In genomic region chr8:120078080-120078479, GRCm38 (mm10) we compare ENCODE assay signal across 9 mouse cellular contexts. TPM values are rescaled to one million over a fixed set of nuclear protein-coding genes. Genes with fewer than 3 reads are reported as not detected.
DNase-seq lines count a peak whose midpoint lies in the region; ATAC-seq and TF ChIP-seq lines count a peak whose summit lies in the region.
"Had no signal": no experiment of that assay in that cellular context is flagged by ENCODE, and none has a peak within 500 bp of the region (broad histone marks: within the 10 kb centered on the region; RNA-seq: fewer than 3 reads in every experiment).

No protein-coding gene starts in this region.

- no peak overlapping the region for H3K4me3 ChIP-seq in liver, embryonic 12.5 days
- no peak overlapping the region for H3K4me3 ChIP-seq in kidney, embryonic 14.5 days (ENCODE audit: low read length)
- H3K4me3 ChIP-seq in liver, embryonic 14.5 days (ENCODE audit: insufficient read depth in 1 of 2, low read depth in 2 of 2, low read length in 2 of 2), result no peak overlapping the region
- H3K4me3 ChIP-seq: embryonic facial prominence, embryonic 13.5 days had no signal

- peaks cover 26% of the 10 kb centered on the region for H3K36me3 ChIP-seq in liver, embryonic 12.5 days
- H3K36me3 ChIP-seq in kidney, embryonic 14.5 days (ENCODE audit: control insufficient read depth, insufficient read depth, low read length), result peaks cover 24% of the 10 kb centered on the region
- H3K36me3 ChIP-seq in liver, embryonic 14.5 days (replicated peaks; ENCODE audit: control insufficient read depth, insufficient read depth, low read depth), result peaks cover 3% of the 10 kb centered on the region; the same call in 1 of the 2 replicates

- H3K27me3 ChIP-seq in liver, embryonic 12.5 days (replicated peaks), result peaks cover 24% of the 10 kb centered on the region; the same call in 1 of the 2 replicates
- no peaks in the 10 kb centered on the region for H3K27me3 ChIP-seq in kidney, embryonic 14.5 days (ENCODE audit: control insufficient read depth, insufficient read depth, low read length)
- H3K27me3 ChIP-seq in liver, embryonic 14.5 days (ENCODE audit: control insufficient read depth, insufficient read depth, low read length), result no peaks in the 10 kb centered on the region
- H3K27me3 ChIP-seq: embryonic facial prominence, embryonic 13.5 days had no signal

- no peak overlapping the region for H3K4me2 ChIP-seq in liver, embryonic 12.5 days
- H3K4me2 ChIP-seq in kidney, embryonic 14.5 days (replicated peaks; ENCODE audit: low read depth, low read length), result no peak overlapping the region
- H3K4me2 ChIP-seq in liver, embryonic 14.5 days (ENCODE audit: low read depth), result no peak overlapping the region
- H3K4me2 ChIP-seq: embryonic facial prominence, embryonic 13.5 days had no signal

- no peak for ATAC-seq in liver, embryonic 12.5 days
- peak; percentile 56 for ATAC-seq in kidney, embryonic 14.5 days (ENCODE audit: low FRiP score, low TSS enrichment)
- no peak for ATAC-seq in liver, embryonic 14.5 days (ENCODE audit: insufficient read depth)
- ATAC-seq in neutrophil, adult 5-6 weeks (ENCODE audit: extremely low read depth, insufficient number of reproducible peaks, low FRiP score, poor library complexity, severe bottlenecking), result peak; percentile 60

- WGBS in liver, embryonic 12.5 days (ENCODE audit: insufficient replicate concordance), result 15% methylated on average over 10 of the region's 10 CpGs
- WGBS in kidney, embryonic 14.5 days, result 14% methylated on average over 10 of the region's 10 CpGs
- 14% methylated on average over 10 of the region's 10 CpGs for WGBS in liver, embryonic 14.5 days (ENCODE audit: insufficient replicate concordance)

- DNase-seq in liver, result peak; percentile 80
- DNase-seq in cerebellum, postnatal 36 days, result peak; percentile 83 to 88
- peak; percentile 48 to 63 for DNase-seq in gastrocnemius, adult 8-10 months (ENCODE audit: low spot score in 2 of 2)
- peak; percentile 29 to 42 (median 35) for DNase-seq in liver, embryonic 14.5 days (ENCODE audit: low read depth in 3 of 3, low spot score in 3 of 3)
- peak; percentile 38 for DNase-seq in telencephalon, adult 2 months (ENCODE audit: low read depth, low spot score)

- no peak for TF ChIP-seq EP300 in liver, embryonic 14.5 days (IDR thresholded peaks at IDR 0.05; ENCODE audit: low read depth)

- no peak overlapping the region for H3K9ac ChIP-seq in liver, embryonic 12.5 days
- H3K9ac ChIP-seq in kidney, embryonic 14.5 days (ENCODE audit: low read depth, low read length), result no peak overlapping the region
- no peak overlapping the region for H3K9ac ChIP-seq in liver, embryonic 14.5 days (replicated peaks)
- H3K9ac ChIP-seq: embryonic facial prominence, embryonic 13.5 days had no signal

- no peaks in the 10 kb centered on the region for H3K4me1 ChIP-seq in liver, embryonic 12.5 days
- H3K4me1 ChIP-seq in kidney, embryonic 14.5 days (ENCODE audit: control insufficient read depth, insufficient read depth, low read length), result peaks cover 6% of the 10 kb centered on the region; the same call in 1 of the 2 replicates
- H3K4me1 ChIP-seq in liver, embryonic 14.5 days (replicated peaks; ENCODE audit: control insufficient read depth in 2 of 2, insufficient read depth in 2 of 2, low read length in 1 of 2), result no peaks in the 10 kb centered on the region

- no peaks in the 10 kb centered on the region for H3K9me3 ChIP-seq in liver, embryonic 12.5 days (replicated peaks)
- H3K9me3 ChIP-seq in kidney, embryonic 14.5 days (ENCODE audit: control insufficient read depth, low read length), result no peaks in the 10 kb centered on the region
- H3K9me3 ChIP-seq in liver, embryonic 14.5 days (ENCODE audit: control insufficient read depth, low read length), result no peaks in the 10 kb centered on the region
- H3K9me3 ChIP-seq: embryonic facial prominence, embryonic 13.5 days had no signal

- TF ChIP-seq CTCF in liver, embryonic 14.5 days (IDR thresholded peaks at IDR 0.05; ENCODE audit: low read depth), result peak; percentile 87

- H3K27ac ChIP-seq in liver, embryonic 12.5 days, result no peak overlapping the region
- H3K27ac ChIP-seq in kidney, embryonic 14.5 days (ENCODE audit: low read depth, low read length), result no peak overlapping the region
- no peak overlapping the region for H3K27ac ChIP-seq in liver, embryonic 14.5 days
- H3K27ac ChIP-seq: embryonic facial prominence, embryonic 13.5 days had no signal

RNA-seq across cellular contexts. Expression of gene Zdhhc7, which starts 23.2 kb away (rescaled TPM):
- polyA plus RNA-seq in liver, embryonic 12.5 days (2016; fragmentation: Nextera tagmentation; extraction: Ambion mirVana), result 26.0 and 26.1 TPM in 2 replicates
- 10 to 100 TPM; 24.3 to 30.3 (median 27.0) TPM for total RNA-seq in gastrocnemius, adult 8-10 months (2022)
- polyA plus RNA-seq in kidney, embryonic 14.5 days (2014; fragmentation: Nextera tagmentation; extraction: Ambion mirVana), result 20.4 and 31.0 TPM in 2 replicates
- polyA plus RNA-seq in liver, embryonic 14.5 days (2012; rRNA removed), result 12.1 and 12.2 TPM in 2 replicates
- 9.2 and 11.4 TPM in 2 replicates for polyA plus RNA-seq in liver, embryonic 14.5 days (2014; fragmentation: Nextera tagmentation; extraction: Ambion mirVana)
- 27.6 and 45.2 TPM in 2 replicates for total RNA-seq in neutrophil, adult 5-6 weeks (2017)

RNA-seq across cellular contexts. Expression of gene 6430548M08Rik, which starts 35.9 kb away (rescaled TPM):
- polyA plus RNA-seq in liver, embryonic 12.5 days (2016; fragmentation: Nextera tagmentation; extraction: Ambion mirVana), result 1.8 and 2.5 TPM in 2 replicates
- 10 to 100 TPM; 24.5 to 33.0 (median 25.0) TPM for total RNA-seq in gastrocnemius, adult 8-10 months (2022)
- 2.4 and 3.9 TPM in 2 replicates for polyA plus RNA-seq in kidney, embryonic 14.5 days (2014; fragmentation: Nextera tagmentation; extraction: Ambion mirVana)
- polyA plus RNA-seq in liver, embryonic 14.5 days (2012; rRNA removed), result 0.73 and 0.83 TPM in 2 replicates
- 1.00 and 2.5 TPM in 2 replicates for polyA plus RNA-seq in liver, embryonic 14.5 days (2014; fragmentation: Nextera tagmentation; extraction: Ambion mirVana)
- 97.9 and 122 TPM in 2 replicates for total RNA-seq in neutrophil, adult 5-6 weeks (2017)

Comparison
In these comparisons a context has a peak if more than half of its experiments do, and no peak if none do; other contexts are left out.
1. DNase-seq: peak in every context shown above with its lines; median percentile 86 in cerebellum, postnatal 36 days; 80 in liver; 56 in gastrocnemius, adult 8-10 months; 38 in telencephalon, adult 2 months; 35 in liver, embryonic 14.5 days.
2. ATAC-seq: peak in kidney, embryonic 14.5 days (single experiment) and neutrophil, adult 5-6 weeks (single experiment); none in liver, embryonic 12.5 days (single experiment) and liver, embryonic 14.5 days (single experiment).